Mouse (Mus musculus) hindbrain, embryonic 15.5 days (tissue): Measurements from ENCODE around the gene Chit1. TPM values are rescaled to one million over a fixed set of nuclear protein-coding genes. Genes with fewer than 3 reads are reported as not detected.
A peak's percentile ranks its signal among the peaks of the same experiment; 100 is the strongest.

Experiments used
- ATAC-seq: fragments of 200-750 bp; cut with Nextera tagmentation; 2 replicates; pipeline ENCODE4 v1.8.0; 2017; ENCODE audit warnings: low read depth, moderate number of reproducible peaks, moderate TSS enrichment; ENCODE audit not compliant: low FRiP score
- H3K27ac ChIP-seq: fragments of 300-500 bp; sonication (generic); replicated peaks from 2 replicates; pipeline ENCODE4 v1.5.1; 2015; ENCODE audit warnings: mild to moderate bottlenecking, inconsistent platforms
- H3K27me3 ChIP-seq: fragments of 300-500 bp; sonication (generic); 2 replicates; pipeline ENCODE4 v1.6.1; 2015; ENCODE audit warnings: control low read depth, inconsistent platforms
- H3K36me3 ChIP-seq: fragments of 300-500 bp; sonication (generic); 2 replicates; pipeline ENCODE4 v1.6.1; 2015; ENCODE audit warnings: control low read depth, inconsistent platforms
- H3K4me1 ChIP-seq: fragments of 300-500 bp; sonication (generic); replicated peaks from 2 replicates; pipeline ENCODE4 v1.6.1; 2015; ENCODE audit warnings: control low read depth, inconsistent platforms
- H3K4me2 ChIP-seq: fragments of 300-500 bp; sonication (generic); 2 replicates; pipeline ENCODE4 v1.6.1; 2015; ENCODE audit warnings: moderate library complexity, mild to moderate bottlenecking, inconsistent platforms
- H3K4me3 ChIP-seq: fragments of 300-500 bp; sonication (generic); 2 replicates; pipeline ENCODE4 v1.5.1; 2015; ENCODE audit warnings: mild to moderate bottlenecking, inconsistent platforms
- H3K9ac ChIP-seq: fragments of 300-500 bp; sonication (generic); 2 replicates; pipeline ENCODE4 v1.6.1; 2015; ENCODE audit warnings: inconsistent platforms
- H3K9me3 ChIP-seq: fragments of 300-500 bp; sonication (generic); 2 replicates; pipeline ENCODE4 v1.6.1; 2016; ENCODE audit warnings: control low read depth, inconsistent platforms
- WGBS: fragments of 180-500 bp; shearing (Covaris S2); methylation state at CpG from one replicate; pipeline ENCODE4 v1.1.7; 2015; 5-methylcytosine and 5-hydroxymethylcytosine counted together
- polyA plus RNA-seq: library from polyadenylated mRNA; unstranded; fragments of >200 nt; fragmentation: Nextera tagmentation; extraction: Ambion mirVana; gene quantifications from 2 replicates; pipeline ENCODE4 v1.2.1, GENCODE M21; 2015

Gene Chit1
- polyA plus RNA-seq, 1 experiment from 2014 or later: 0.38 TPM

- peaks cover 38% of the 10 kb centered on the region for H3K4me1 ChIP-seq
- H3K36me3 ChIP-seq: no peaks in the 10 kb centered on the region
- H3K4me2 ChIP-seq: no peak overlapping the region
- no peaks in the 10 kb centered on the region for H3K27me3 ChIP-seq
- no peak overlapping the region for H3K27ac ChIP-seq
- 92% methylated on average over 5 of the region's 5 CpGs for WGBS
- H3K9ac ChIP-seq: no peak overlapping the region
- no peaks in the 10 kb centered on the region for H3K9me3 ChIP-seq
- H3K4me3 ChIP-seq: no peak overlapping the region
- ATAC-seq: no peak
These were observed 30.1 kb upstream of the Chit1 start for GRCm38 (mm10) chr1:134080881-134081450.

GRCm38 (mm10) chr1:134082987-134083516, 28.0 kb upstream of the Chit1 start:
- Histone ChIP-seq H3K4me1 (peaks cover 29% of the 10 kb centered on the region), H3K9me3 (no peaks in the 10 kb centered on the region), H3K9ac (no peak overlapping the region), H3K27ac (no peak overlapping the region), H3K27me3 (no peaks in the 10 kb centered on the region), H3K4me3 (no peak overlapping the region), H3K36me3 (no peaks in the 10 kb centered on the region), H3K4me2 (no peak overlapping the region)
- WGBS: 59% methylated on average over 11 of the region's 11 CpGs
- no peak for ATAC-seq

GRCm38 (mm10) chr1:134083676-134084075, 27.4 kb upstream of the Chit1 start:
- no peak overlapping the region for H3K4me2 ChIP-seq
- no peaks in the 10 kb centered on the region for H3K36me3 ChIP-seq
- H3K9ac ChIP-seq: no peak overlapping the region
- H3K4me3 ChIP-seq: no peak overlapping the region
- H3K27ac ChIP-seq: no peak overlapping the region
- 89% methylated on average over 8 of the region's 8 CpGs for WGBS
- ATAC-seq: no peak
- H3K27me3 ChIP-seq: no peaks in the 10 kb centered on the region
- H3K4me1 ChIP-seq: peaks cover 24% of the 10 kb centered on the region
- H3K9me3 ChIP-seq: no peaks in the 10 kb centered on the region

- no peak overlapping the region for H3K4me2 ChIP-seq
- H3K9ac ChIP-seq: no peak overlapping the region
- no peak for ATAC-seq
- H3K4me3 ChIP-seq: no peak overlapping the region
- no peaks in the 10 kb centered on the region for H3K36me3 ChIP-seq
- no peaks in the 10 kb centered on the region for H3K9me3 ChIP-seq
- H3K27ac ChIP-seq: no peak overlapping the region
- no peaks in the 10 kb centered on the region for H3K27me3 ChIP-seq
- H3K4me1 ChIP-seq: peaks cover 23% of the 10 kb centered on the region
- WGBS: 72% methylated on average over 3 of the region's 3 CpGs
These were observed 26.9 kb upstream of the Chit1 start for GRCm38 (mm10) chr1:134084128-134084527.

- Histone ChIP-seq H3K9me3 (no peaks in the 10 kb centered on the region), H3K27me3 (no peaks in the 10 kb centered on the region), H3K4me3 (no peak overlapping the region), H3K27ac (no peak overlapping the region), H3K4me1 (peaks cover 14% of the 10 kb centered on the region), H3K4me2 (no peak overlapping the region), H3K9ac (no peak overlapping the region), H3K36me3 (no peaks in the 10 kb centered on the region)
- ATAC-seq: no peak
- WGBS: 19% methylated on average over 3 of the region's 3 CpGs
These were observed 25.0 kb upstream of the Chit1 start for GRCm38 (mm10) chr1:134086017-134086416.

GRCm38 (mm10) chr1:134086811-134087398, 24.1 kb upstream of the Chit1 start:
- no peak for ATAC-seq
- Histone ChIP-seq H3K9me3 (no peaks in the 10 kb centered on the region), H3K27me3 (no peaks in the 10 kb centered on the region), H3K4me1 (peaks cover 14% of the 10 kb centered on the region), H3K36me3 (no peaks in the 10 kb centered on the region), H3K9ac (no peak overlapping the region), H3K4me3 (no peak overlapping the region), H3K4me2 (0 out of 2 replicates have a peak overlapping the region, but pooled peaks have one; percentile 12), H3K27ac (peak overlapping the region; percentile 37; the same call in 1 of the 2 replicates)
- 52% methylated on average over 16 of the region's 16 CpGs for WGBS

- H3K9me3 ChIP-seq: no peaks in the 10 kb centered on the region
- H3K4me1 ChIP-seq: peaks cover 29% of the 10 kb centered on the region
- H3K27me3 ChIP-seq: no peaks in the 10 kb centered on the region
- no peak for ATAC-seq
- H3K36me3 ChIP-seq: no peaks in the 10 kb centered on the region
- WGBS: 91% methylated on average over 7 of the region's 7 CpGs
- no peak overlapping the region for H3K9ac ChIP-seq
- no peak overlapping the region for H3K4me2 ChIP-seq
- no peak overlapping the region for H3K27ac ChIP-seq
- H3K4me3 ChIP-seq: no peak overlapping the region
These were observed 22.0 kb upstream of the Chit1 start for GRCm38 (mm10) chr1:134089074-134089473.

GRCm38 (mm10) chr1:134091851-134092250, 19.2 kb upstream of the Chit1 start:
- no peaks in the 10 kb centered on the region for H3K9me3 ChIP-seq
- peaks cover 35% of the 10 kb centered on the region for H3K4me1 ChIP-seq
- H3K27me3 ChIP-seq: no peaks in the 10 kb centered on the region
- H3K36me3 ChIP-seq: no peaks in the 10 kb centered on the region
- no peak overlapping the region for H3K4me3 ChIP-seq
- WGBS: 82% methylated on average over 3 of the region's 3 CpGs
- no peak for ATAC-seq
- H3K9ac ChIP-seq: no peak overlapping the region
- H3K27ac ChIP-seq: no peak overlapping the region
- H3K4me2 ChIP-seq: no peak overlapping the region

- ATAC-seq: no peak
- no peaks in the 10 kb centered on the region for H3K9me3 ChIP-seq
- H3K4me3 ChIP-seq: peak overlapping the region; percentile 49
- H3K9ac ChIP-seq: peak overlapping the region; percentile 54; the same call in 1 of the 2 replicates
- peak overlapping the region; percentile 89 for H3K4me2 ChIP-seq
- H3K27ac ChIP-seq: peak overlapping the region; percentile 76
- H3K36me3 ChIP-seq: no peaks in the 10 kb centered on the region
- H3K4me1 ChIP-seq: peaks cover 38% of the 10 kb centered on the region
- WGBS: 36% methylated on average over 6 of the region's 6 CpGs
- H3K27me3 ChIP-seq: no peaks in the 10 kb centered on the region
These were observed 18.7 kb upstream of the Chit1 start for GRCm38 (mm10) chr1:134092368-134092767.

- H3K36me3 ChIP-seq: no peaks in the 10 kb centered on the region
- H3K4me1 ChIP-seq: peaks cover 42% of the 10 kb centered on the region
- H3K27ac ChIP-seq: peak overlapping the region; percentile 76
- ATAC-seq: peak; percentile 82
- 2% methylated on average over 43 of the region's 43 CpGs for WGBS
- H3K4me3 ChIP-seq: peak overlapping the region; percentile 49
- H3K9me3 ChIP-seq: no peaks in the 10 kb centered on the region
- peak overlapping the region; percentile 54 for H3K9ac ChIP-seq
- no peaks in the 10 kb centered on the region for H3K27me3 ChIP-seq
- peak overlapping the region; percentile 89 for H3K4me2 ChIP-seq
These were observed 17.9 kb upstream of the Chit1 start for GRCm38 (mm10) chr1:134092852-134093770.

GRCm38 (mm10) chr1:134093771-134094526, 17.1 kb upstream of the Chit1 start:
- 59% methylated on average over 13 of the region's 13 CpGs for WGBS
- Histone ChIP-seq H3K4me2 (peak overlapping the region; percentile 89), H3K9me3 (no peaks in the 10 kb centered on the region), H3K9ac (no peak overlapping the region; the same call in 1 of the 2 replicates), H3K27ac (peak overlapping the region; percentile 76), H3K4me1 (peaks cover 50% of the 10 kb centered on the region), H3K4me3 (peak overlapping the region; percentile 49), H3K36me3 (no peaks in the 10 kb centered on the region), H3K27me3 (no peaks in the 10 kb centered on the region)
- no peak for ATAC-seq
